Mouse (Mus musculus) left cerebral cortex, adult 8-10 months (tissue): ENCODE results near the gene Gbe1. TPM values are rescaled to one million over a fixed set of nuclear protein-coding genes. Genes with fewer than 3 reads are reported as not detected.

Experiments used
- DNase-seq, 2 experiments: peaks; one replicate each; pipeline ENCODE4 v3.0.0; 2022; ENCODE audit warnings: low spot score in 2 of 2
- total RNA-seq, 4 experiments: library from RNA; stranded (reverse); gene quantifications; 2 replicates each; pipeline ENCODE4 v1.2.4; 2022

Gene Gbe1
- total RNA-seq, 4 experiments from 2014 or later, result 10.5 to 11.7 (median 10.7) TPM

- peak; percentile 27 to 40 for DNase-seq
These were observed 254.9 kb downstream of the Gbe1 start for GRCm38 (mm10) chr16:70568341-70569265.

GRCm38 (mm10) chr16:70585964-70586363 is 272.2 kb downstream of the Gbe1 start:
- DNase-seq, result peak in 1 of 2 experiments; percentile 75

- DNase-seq, result peak in 1 of 2 experiments; percentile 24
These were observed 288.6 kb downstream of the Gbe1 start for GRCm38 (mm10) chr16:70602326-70602725.

GRCm38 (mm10) chr16:70608358-70608757 is 294.6 kb downstream of the Gbe1 start:
- DNase-seq, result peak in 1 of 2 experiments; percentile 18

GRCm38 (mm10) chr16:70617691-70618090 is 303.9 kb downstream of the Gbe1 start:
- DNase-seq, result no peak

- no peak for DNase-seq
These were observed 304.4 kb downstream of the Gbe1 start for GRCm38 (mm10) chr16:70618168-70618567.
